Mouse (Mus musculus): ENCODE measurements around the gene Lamp1. TPM values are rescaled to one million over a fixed set of nuclear protein-coding genes. Genes with fewer than 3 reads are reported as not detected.

Gene Lamp1
- total RNA-seq, 2 experiments from 2014 or later: 283 to 311 TPM

Small RNAs within 50 kb of the gene (microRNA-seq; reads per million reads assigned to microRNA genes)
- gene Mir1968 (12.9 to 27.6 reads per million in 2 experiments), gene Mir7065 (0 reads per million in 2 experiments)

Other genes with a start within 250 kb of the Lamp1 start
- gene F7, start 133.1 kb upstream of the Lamp1 start, total RNA-seq (2021): not detected
- gene F10, start 121.9 kb upstream of the Lamp1 start, total RNA-seq (2021): not detected
- gene Proz, start 98.2 kb upstream of the Lamp1 start, total RNA-seq (2021): not detected
- gene Pcid2, start 53.7 kb upstream of the Lamp1 start, total RNA-seq (2021): 10 to 100 TPM; 28.8 to 32.0 TPM
- 10 to 100 TPM; 55.8 to 64.4 TPM for gene Cul4a, start 53.5 kb upstream of the Lamp1 start, total RNA-seq (2021)
- gene Grtp1, start 41.5 kb downstream of the Lamp1 start, total RNA-seq (2021): 1 to 10 TPM; 5.2 TPM
- 1 to 10 TPM; 1.3 to 1.4 TPM for gene Adprhl1, start 95.0 kb downstream of the Lamp1 start, total RNA-seq (2021)
- gene Dcun1d2, start 129.0 kb downstream of the Lamp1 start, total RNA-seq (2021): 10 to 100 TPM; 33.6 to 35.6 TPM
- gene Tmco3, start 129.0 kb downstream of the Lamp1 start, total RNA-seq (2021): 10 to 100 TPM; 42.7 to 49.5 TPM
- gene Tfdp1, start 179.6 kb downstream of the Lamp1 start, total RNA-seq (2021): 10 to 100 TPM; 67.2 to 68.9 TPM
- gene Atp4b, start 237.7 kb downstream of the Lamp1 start, total RNA-seq (2021): not detected
- gene Grk1, start 245.9 kb downstream of the Lamp1 start, total RNA-seq (2021): not detected